Mouse (Mus musculus) induced T-regulatory cell, adult 2 months (primary cell): ENCODE measurements at regions not wholly inside any gene's neighbourhood (a gene's known extent, or its start where the extent isn't known, plus 50 kb on each side); places are given as distances from the start of the nearest gene placed in this dataset.

Experiments used
- DNase-seq: peaks from one replicate; pipeline ENCODE4 v3.0.0-alpha.2; 2012; ENCODE audit warnings: low read depth

DNA sequence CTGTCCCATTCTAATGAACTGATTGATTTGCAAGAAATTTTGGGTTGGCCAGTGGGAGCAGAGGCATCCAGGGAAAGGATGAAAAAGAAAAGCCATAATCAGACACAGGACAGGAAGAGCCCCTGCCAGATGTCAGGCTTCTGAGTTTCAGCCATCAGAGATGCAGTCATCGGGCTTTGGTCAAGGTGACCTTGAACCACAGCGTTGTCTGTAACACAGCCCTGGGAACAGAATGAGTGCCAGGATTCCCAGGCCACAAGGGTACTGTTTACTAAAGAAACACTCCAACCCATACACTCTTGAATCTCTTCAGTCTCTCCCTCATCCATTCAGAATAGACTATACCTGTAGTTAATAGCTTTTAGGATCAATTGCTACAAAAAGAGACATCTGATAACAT is 239.0 kb downstream of the Rplp1 start:
- no peak for DNase-seq

DNA sequence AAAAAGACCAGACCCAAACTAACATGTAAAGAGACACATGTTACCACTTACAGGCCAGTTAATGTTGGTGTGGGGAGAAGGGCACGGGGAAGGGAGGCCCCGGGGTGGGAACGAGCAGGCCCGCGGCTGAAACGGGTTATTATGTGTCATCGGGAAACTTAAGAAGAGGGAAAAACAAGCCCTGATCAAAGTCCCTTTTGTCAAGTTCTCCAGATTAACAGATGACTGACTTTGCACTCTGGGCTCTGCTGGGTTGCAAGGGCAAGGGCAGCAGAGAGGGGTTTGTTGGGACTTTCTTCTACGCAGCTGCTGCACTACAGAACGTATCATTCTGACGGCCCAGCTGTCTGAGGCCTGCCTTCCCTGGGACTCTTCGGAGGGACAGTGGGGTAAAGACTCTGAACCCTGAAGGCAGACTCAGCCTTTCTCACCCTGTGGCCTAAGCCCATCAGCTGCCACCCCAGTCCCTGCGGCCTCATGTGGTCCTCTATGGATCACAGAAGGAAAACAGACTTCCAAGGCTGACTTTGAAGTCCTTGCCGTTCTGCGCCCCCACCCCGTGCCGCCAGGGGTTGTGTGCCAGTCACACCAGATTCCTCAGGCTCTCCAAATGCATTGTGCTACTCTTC is 240.7 kb downstream of the Rplp1 start:
- no peak for DNase-seq

GRCm38 (mm10) chr9:61670986-61671385 is 243.4 kb downstream of the Rplp1 start:
- DNase-seq, result peak; percentile 72

GRCm38 (mm10) chr9:61669729-61670520 is 244.4 kb downstream of the Rplp1 start:
- DNase-seq, result peak; percentile 95

DNA sequence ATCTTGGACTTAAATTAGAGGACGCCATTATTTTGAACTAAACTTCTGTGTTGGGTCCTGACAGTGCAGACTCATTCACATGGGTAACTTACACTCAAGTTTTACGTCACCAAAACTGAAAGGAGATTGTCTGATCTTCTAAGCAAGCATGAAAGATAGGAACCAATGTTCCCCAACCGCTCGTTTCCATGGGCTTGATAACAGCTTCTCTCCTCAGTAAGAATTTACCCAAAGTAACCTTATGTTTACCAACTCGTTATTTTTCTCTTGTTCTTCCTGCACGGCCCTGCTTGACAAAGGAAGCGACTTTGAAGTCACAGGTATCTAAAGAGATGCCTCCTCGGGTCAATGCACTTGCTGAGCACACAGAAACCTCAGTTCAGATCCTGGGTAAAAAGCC is 245.6 kb downstream of the Rplp1 start:
- DNase-seq, result peak; percentile 88

- no peak for DNase-seq
Observed at GRCm38 (mm10) chr9:61668157-61668697, 246.1 kb downstream of the Rplp1 start.

GRCm38 (mm10) chr9:61667453-61668074 is 246.8 kb downstream of the Rplp1 start:
- DNase-seq, result peak; percentile 86

DNA sequence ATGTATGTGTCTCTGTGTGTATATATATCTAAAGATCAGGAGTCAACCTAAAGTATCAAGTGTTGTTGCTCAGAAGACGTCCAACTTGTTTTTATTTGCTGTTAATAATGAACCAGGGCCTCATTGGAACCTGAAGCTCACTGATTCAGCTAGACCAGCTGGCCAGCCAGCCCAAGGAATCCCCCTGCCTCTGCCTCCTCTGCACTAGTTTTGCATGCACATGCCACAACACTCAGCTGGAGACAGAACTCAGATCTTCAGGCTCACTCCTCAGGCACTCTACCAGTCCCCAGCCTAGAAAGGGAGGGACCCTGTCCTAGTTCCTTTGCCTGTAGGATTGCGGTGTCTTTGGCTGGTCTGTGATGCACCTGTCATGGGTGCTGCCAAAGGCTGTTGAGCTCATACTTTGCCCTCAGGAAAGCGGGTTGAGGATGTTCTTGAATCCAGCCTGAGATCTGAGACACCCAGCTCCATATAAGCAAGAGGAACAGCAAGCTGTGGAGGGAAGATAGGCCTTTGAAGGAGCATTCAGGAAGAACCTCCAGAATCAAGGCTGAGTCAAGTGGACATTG is 247.5 kb downstream of the Rplp1 start:
- DNase-seq, result no peak

GRCm38 (mm10) chr9:61666118-61666517 is 248.2 kb downstream of the Rplp1 start:
- peak; percentile 85 for DNase-seq

DNA sequence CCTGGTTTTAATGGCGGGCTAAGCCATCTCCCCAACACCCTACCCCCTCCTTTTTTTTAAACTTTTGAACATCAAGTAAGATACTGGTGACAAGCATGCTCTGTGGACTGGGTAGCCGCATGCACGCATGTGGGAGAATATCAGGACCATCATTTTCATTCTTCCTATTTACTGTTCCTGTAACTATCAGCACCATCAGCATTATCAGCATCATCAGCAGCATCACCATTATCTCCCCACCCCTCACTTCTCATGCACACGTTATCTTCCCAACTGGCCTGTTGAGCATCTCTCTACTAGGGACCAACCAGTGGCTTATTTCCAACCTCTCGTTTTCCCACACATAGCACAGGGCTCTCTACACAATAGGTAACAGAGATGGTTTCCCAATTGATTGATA is 249.1 kb downstream of the Rplp1 start:
- DNase-seq, result peak; percentile 25

DNA sequence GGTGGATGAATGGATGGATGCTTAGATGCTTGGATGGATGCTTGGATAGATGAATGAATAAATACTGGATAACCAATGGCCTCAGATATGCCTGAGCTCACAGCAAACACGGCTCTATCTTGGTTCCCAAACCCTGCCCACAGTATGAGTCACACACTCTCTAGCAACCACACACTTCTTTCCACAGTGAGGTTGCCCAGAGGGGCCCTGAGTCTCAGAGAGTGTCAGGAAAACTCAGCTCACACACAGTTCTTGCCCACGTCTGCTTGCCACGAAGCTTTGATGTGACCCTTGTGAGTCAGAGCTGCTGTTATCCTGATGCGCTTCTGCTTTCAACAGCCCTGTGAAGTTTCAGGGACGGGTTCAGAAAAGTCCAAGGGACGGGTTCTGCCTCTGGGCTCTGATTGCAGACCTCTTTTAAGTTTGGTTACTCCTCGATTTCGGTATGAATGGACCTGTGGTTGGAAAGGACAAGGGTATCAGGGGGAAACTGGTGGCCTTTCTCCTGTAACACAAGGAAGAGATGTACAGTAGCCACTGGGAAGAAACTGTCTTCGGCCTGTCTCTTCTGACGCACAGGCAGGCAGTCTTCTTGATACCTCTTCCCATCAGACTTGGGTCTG is 250.2 kb downstream of the Rplp1 start:
- DNase-seq, result peak; percentile 82

GRCm38 (mm10) chr9:61662055-61663028 is 252.0 kb downstream of the Rplp1 start:
- peak; percentile 61 for DNase-seq

DNA sequence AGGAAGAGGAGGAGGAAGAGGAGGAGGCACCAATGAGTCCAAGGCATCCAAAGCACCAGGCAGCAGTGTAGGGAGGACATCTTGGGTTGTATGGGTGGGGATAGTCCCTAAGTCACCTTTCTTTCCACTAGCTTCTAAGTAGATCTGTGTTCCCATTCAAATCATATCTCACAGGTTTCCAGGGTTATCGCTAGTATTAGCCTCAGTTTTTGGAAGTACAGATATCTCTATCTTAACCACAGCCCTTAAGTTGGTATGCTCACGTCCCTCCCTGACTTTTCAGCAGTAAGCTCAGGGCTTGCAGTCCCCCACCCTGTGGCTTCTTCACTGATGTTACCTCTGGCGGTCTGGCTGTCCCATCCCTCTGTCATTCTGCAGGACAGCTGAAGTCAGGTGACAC is 254.2 kb downstream of the Rplp1 start:
- peak; percentile 25 for DNase-seq

GRCm38 (mm10) chr9:61657996-61658395 is 256.3 kb downstream of the Rplp1 start:
- DNase-seq, result no peak

DNA sequence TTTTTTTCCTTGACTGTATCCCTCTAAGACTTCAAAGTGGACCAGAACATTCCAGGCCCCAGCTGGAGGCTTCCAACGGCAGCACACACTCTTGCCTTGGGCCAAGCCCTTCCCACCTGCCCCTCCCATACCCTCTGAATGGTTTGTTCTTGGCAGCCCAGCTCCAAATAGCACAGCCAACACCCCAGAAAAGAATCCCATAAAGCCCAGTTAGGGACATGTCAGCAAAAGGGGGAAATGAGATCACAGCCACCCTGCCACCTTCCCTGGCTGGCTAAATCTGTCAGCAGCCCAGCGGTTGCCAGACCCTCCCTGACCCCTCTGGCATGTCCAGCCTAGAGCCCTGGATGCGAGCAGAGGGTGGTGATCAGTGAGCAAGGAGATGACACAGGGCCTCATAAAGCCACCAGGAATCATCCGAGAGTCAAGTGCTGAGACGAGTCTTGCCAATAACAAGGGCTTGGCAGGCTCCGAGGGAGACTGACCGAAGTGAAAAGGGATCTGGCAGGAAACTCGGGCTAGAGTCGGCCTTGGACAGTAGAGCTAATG is 258.8 kb downstream of the Rplp1 start:
- DNase-seq, result no peak

GRCm38 (mm10) chr9:61645661-61646425 is 268.5 kb downstream of the Rplp1 start:
- DNase-seq, result no peak

- no peak for DNase-seq
Observed at GRCm38 (mm10) chr9:61640739-61641138, 268.6 kb downstream of the Tle3 start.

DNA sequence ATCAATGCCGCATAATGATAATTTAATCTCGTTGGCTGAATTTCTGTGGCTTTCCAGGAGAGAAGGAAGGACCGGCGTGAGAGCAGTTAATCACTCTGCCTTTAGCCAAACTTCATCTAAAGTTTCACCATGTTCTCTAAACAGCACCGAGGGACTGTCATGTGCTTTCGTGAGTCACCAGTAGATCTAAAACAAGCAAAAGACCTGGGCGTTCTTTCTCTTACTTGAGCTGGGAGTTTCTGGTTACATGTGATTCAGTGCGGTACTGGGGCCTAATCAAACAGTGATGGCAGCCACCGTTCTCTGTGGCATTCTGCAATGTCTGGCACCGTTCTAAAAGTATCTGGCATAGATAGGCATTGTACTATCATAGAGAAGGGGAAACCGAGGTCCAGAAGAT is 266.7 kb downstream of the Tle3 start:
- no peak for DNase-seq

GRCm38 (mm10) chr9:61633936-61634335 is 261.8 kb downstream of the Tle3 start:
- DNase-seq, result no peak

GRCm38 (mm10) chr9:61632602-61633001 is 260.4 kb downstream of the Tle3 start:
- no peak for DNase-seq
